Mouse (Mus musculus) thymus, adult 2 months (tissue): ENCODE results near the gene Hoxd4.

ENCODE experiments used
- CTCF ChIP-seq: fragments of 200-500 bp; IDR thresholded peaks from 2 replicates; pipeline ENCODE4 v1.5.1; 2012; ENCODE audit warnings: mild to moderate bottlenecking, control low read depth, low read length, moderate library complexity, borderline replicate concordance; ENCODE audit not compliant: control insufficient read depth, poor library complexity, insufficient read depth; ENCODE audit errors: extremely low read depth
- POLR2A ChIP-seq: fragments of 200-500 bp; IDR thresholded peaks from 2 replicates; pipeline ENCODE4 v1.6.1; 2012; ENCODE audit warnings: mild to moderate bottlenecking, low read length, control low read depth, moderate library complexity; ENCODE audit not compliant: control insufficient read depth, poor library complexity, insufficient read depth; ENCODE audit errors: extremely low read depth

DNA sequence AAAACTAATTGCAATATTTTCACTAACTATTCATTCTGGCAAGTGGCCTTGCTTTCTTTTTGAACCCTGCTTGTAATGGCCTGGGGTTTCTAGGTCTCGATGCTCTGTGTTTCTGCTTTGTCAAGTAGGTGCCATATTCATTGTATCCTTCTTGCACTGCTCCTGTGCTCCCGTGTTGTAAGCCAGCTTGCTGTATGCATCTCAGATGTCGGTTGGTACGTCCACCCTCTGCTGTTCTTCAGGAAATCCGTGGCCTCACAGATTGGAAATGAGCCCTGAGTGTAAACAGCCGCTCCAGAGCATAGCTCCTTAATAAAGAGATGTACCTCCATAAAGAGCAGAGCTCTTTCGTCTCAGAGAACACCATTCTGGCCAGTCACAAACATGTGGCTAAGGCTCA lies 4.1 kb upstream of the Hoxd4 start:
- no peak for TF ChIP-seq CTCF
- no peak for TF ChIP-seq POLR2A
